Mouse (Mus musculus): ENCODE results near the gene Gpatch2.

DNA sequence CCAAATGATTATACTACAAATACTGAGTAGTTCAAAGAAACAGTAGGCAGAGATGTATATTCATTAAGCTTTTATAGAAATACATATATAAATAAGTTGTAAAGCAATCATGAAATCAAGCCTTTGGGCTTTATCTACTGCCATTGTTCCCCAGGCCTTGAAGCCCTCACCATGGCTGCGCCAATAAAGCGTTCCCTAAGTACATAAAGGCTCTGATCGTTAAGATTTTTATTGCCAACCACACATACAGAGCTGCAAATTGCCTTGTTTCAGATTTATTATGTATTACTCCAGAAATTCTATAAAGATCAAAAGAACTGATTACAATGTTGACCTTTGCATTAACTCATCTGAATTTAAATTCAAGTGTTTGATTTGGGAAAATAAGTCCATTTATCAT is 71.6 kb downstream of the Gpatch2 start:
- TF ChIP-seq CTCF (IDR thresholded peaks at IDR 0.05; ENCODE audit: insufficient read depth, low read length) (no peak), POLR2A (IDR thresholded peaks at IDR 0.05; ENCODE audit: borderline replicate concordance, extremely low read depth, low read depth, low read length) (no peak)

Measured in lung, adult 2 months (tissue).